Mouse (Mus musculus) kidney, adult 2 months (tissue): ENCODE results near the gene Ahdc1. TPM values are rescaled to one million over a fixed set of nuclear protein-coding genes. Genes with fewer than 3 reads are reported as not detected.

Source experiments
- DNase-seq: peaks from one replicate; pipeline ENCODE4 v3.0.0; 2021
- H3K27ac ChIP-seq: fragments of 200-500 bp; 2 replicates; pipeline ENCODE4 v1.5.1; 2012; ENCODE audit warnings: low read depth, low read length, control low read depth, inconsistent platforms; ENCODE audit not compliant: insufficient read depth
- H3K27me3 ChIP-seq: fragments of 200-500 bp; replicated peaks from 2 replicates; pipeline ENCODE4 v1.6.1; 2012; ENCODE audit warnings: mild to moderate bottlenecking, moderate library complexity, low read length, inconsistent platforms; ENCODE audit not compliant: control insufficient read depth, insufficient read depth
- H3K36me3 ChIP-seq: fragments of 200-500 bp; 2 replicates; pipeline ENCODE4 v1.6.1; 2012; ENCODE audit warnings: mild to moderate bottlenecking, moderate library complexity, low read length, inconsistent platforms; ENCODE audit not compliant: control insufficient read depth, insufficient read depth
- H3K4me1 ChIP-seq: fragments of 200-500 bp; 2 replicates; pipeline ENCODE4 v1.6.1; 2011; ENCODE audit warnings: low read length; ENCODE audit not compliant: control insufficient read depth, insufficient read depth
- H3K4me3 ChIP-seq: fragments of 200-500 bp; 2 replicates; pipeline ENCODE4 v1.5.1; 2011; ENCODE audit warnings: mild to moderate bottlenecking, low read depth, low read length, control low read depth; ENCODE audit not compliant: insufficient read depth
- CTCF ChIP-seq: fragments of 200-500 bp; conservative IDR thresholded peaks from 2 replicates; pipeline ENCODE4 v1.5.1; 2011; ENCODE audit warnings: low read depth, mild to moderate bottlenecking, control low read depth, low read length, moderate library complexity, mixed read lengths; ENCODE audit not compliant: insufficient read depth, insufficient read length
- POLR2A ChIP-seq: fragments of 200-500 bp; IDR thresholded peaks from one replicate; pipeline ENCODE4 v1.6.1; 2011; ENCODE audit warnings: low read depth, low read length, control low read depth
- WGBS: fragments of 180-500 bp; shearing (Covaris S2); methylation state at CpG from one replicate; pipeline ENCODE4 v1.1.7; 2018; 5-methylcytosine and 5-hydroxymethylcytosine counted together
- polyA plus RNA-seq: library from polyadenylated mRNA; depleted of rRNA; stranded (reverse); fragments of >200 nt; gene quantifications from 2 replicates; pipeline ENCODE4 v1.2.3, GENCODE M21; 2012; rRNA removed

Gene Ahdc1
- polyA plus RNA-seq: 22.2 and 23.3 TPM in 2 replicates

DNA sequence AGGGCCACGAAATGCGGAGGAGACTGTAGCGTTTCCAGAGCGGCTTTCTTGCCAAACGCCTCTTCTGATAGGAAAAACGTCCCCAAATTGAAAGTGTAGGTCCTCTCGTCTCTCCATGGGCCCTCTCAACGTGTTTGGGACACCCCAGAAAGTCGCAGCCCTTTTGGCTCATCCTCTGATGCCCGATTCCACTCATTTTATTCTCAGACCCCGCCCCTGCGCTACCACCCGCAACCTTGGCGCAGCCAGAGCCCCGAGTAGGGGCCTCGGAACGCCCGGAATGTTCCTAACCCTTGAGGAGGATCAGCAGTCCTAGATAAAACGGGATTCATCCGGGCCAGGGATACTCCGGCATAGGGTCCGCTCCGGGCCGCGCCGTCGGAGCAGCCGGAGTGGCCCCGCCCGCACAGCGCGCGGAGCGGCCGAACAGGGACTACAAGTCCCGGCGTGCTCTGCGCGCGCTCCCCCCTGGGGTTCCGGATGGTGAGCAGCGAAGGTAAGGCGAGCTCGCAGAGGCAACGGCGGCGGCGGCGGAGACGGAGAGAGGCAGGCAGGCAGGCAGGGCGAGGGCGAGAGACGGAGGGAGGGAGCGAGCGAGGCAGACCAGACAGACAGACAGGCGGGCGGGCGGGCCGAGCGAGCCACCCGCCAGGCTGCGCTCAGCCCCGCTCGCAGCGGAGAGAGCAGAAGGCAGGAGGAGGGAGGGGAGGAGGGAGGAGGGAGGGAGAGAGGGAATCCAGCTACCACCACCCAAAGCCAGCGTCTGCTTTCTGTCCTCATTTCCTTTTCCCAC is at the start of gene Ahdc1:
TSS of gene Ahdc1 (plus strand) at position 233 of the 793 bp plus-strand sequence.
- TF ChIP-seq CTCF (no peak), POLR2A (no peak)
- 1% methylated on average over 65 of the region's 66 CpGs for WGBS

GRCm38 (mm10) chr4:132961866-132962265 is 49.2 kb upstream of the Ahdc1 start:
- H3K27me3 ChIP-seq: no peaks in the 10 kb centered on the region
- no peaks in the 10 kb centered on the region for H3K36me3 ChIP-seq
- TF ChIP-seq CTCF (no peak), POLR2A (no peak)
- H3K4me1 ChIP-seq: peaks cover 12% of the 10 kb centered on the region
- WGBS: 94% methylated on average over 5 of the region's 5 CpGs
- no peak overlapping the region for H3K27ac ChIP-seq
- no peak for DNase-seq
- no peak overlapping the region for H3K4me3 ChIP-seq

More for the DNA sequence above, at the start of gene Ahdc1:
- H3K27me3 ChIP-seq: no peaks in the 10 kb centered on the region
- H3K4me3 ChIP-seq: peak within 1 kb of the TSS; percentile 89
- no peaks in the 10 kb centered on the region for H3K36me3 ChIP-seq
- H3K27ac ChIP-seq: peak within 1 kb of the TSS; percentile 91
- DNase-seq: peak; percentile 95
- H3K4me1 ChIP-seq: peaks cover 13% of the 10 kb centered on the region

DNA sequence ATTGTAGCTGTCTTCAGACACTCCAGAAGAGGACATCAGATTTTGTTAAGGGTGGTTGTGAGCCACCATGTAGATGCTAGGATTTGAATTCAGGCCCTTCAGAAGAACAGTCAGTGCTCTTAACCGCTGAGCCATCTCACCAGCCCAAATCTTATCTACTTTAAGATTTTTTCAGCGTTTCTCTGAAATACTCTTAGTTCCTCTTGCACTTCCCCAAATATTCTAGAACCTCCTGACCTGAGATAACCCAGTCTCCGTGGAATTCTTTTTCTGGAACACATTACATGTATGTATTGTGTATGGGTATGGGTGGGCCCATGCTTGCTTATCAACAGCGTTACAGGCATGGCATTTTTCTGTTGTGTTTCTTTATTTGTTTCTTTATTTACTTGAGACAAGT is 48.4 kb upstream of the Ahdc1 start:
- Histone ChIP-seq H3K36me3 (no peaks in the 10 kb centered on the region), H3K4me1 (peaks cover 12% of the 10 kb centered on the region), H3K27me3 (no peaks in the 10 kb centered on the region), H3K27ac (no peak overlapping the region), H3K4me3 (no peak overlapping the region)
- no peak for DNase-seq
- no peak for TF ChIP-seq POLR2A
- no peak for TF ChIP-seq CTCF
- 92% methylated on average over 4 of the region's 4 CpGs for WGBS

GRCm38 (mm10) chr4:132963436-132963835 is 47.6 kb upstream of the Ahdc1 start:
- Histone ChIP-seq H3K36me3 (no peaks in the 10 kb centered on the region), H3K27me3 (no peaks in the 10 kb centered on the region), H3K4me3 (no peak overlapping the region), H3K27ac (no peak overlapping the region), H3K4me1 (peaks cover 12% of the 10 kb centered on the region)
- DNase-seq: no peak
- TF ChIP-seq CTCF (no peak), POLR2A (no peak)
- WGBS: 37% methylated on average over 2 of the region's 2 CpGs

GRCm38 (mm10) chr4:132964064-132964463 is 47.0 kb upstream of the Ahdc1 start:
- no peak overlapping the region for H3K4me3 ChIP-seq
- H3K4me1 ChIP-seq: peaks cover 12% of the 10 kb centered on the region
- 89% methylated on average over 3 of the region's 3 CpGs for WGBS
- H3K27ac ChIP-seq: no peak overlapping the region
- no peaks in the 10 kb centered on the region for H3K27me3 ChIP-seq
- no peaks in the 10 kb centered on the region for H3K36me3 ChIP-seq
- no peak for DNase-seq
- no peak for TF ChIP-seq CTCF
- TF ChIP-seq POLR2A: no peak

DNA sequence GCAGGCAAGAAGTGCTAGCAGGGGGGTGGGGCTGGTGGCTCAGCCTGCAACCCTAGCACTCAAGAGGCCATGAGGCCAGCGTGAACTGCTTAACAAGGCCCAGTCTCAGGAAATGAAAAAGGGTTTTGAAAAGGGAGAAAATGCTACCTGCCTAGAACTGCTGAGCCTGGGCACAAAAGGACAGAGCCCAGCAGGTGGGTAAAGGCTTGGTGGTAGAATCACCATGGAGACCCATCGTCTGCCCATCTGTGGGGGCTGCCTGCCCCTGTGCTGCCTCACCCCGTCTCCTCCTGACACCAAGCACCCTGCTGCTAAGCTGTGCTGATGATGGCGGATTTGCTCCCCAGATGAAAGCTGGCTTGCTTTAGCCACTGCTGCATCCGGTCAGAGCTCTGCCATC is 46.6 kb upstream of the Ahdc1 start:
- Histone ChIP-seq H3K27ac (no peak overlapping the region), H3K27me3 (no peaks in the 10 kb centered on the region), H3K4me3 (no peak overlapping the region), H3K36me3 (no peaks in the 10 kb centered on the region), H3K4me1 (peaks cover 12% of the 10 kb centered on the region)
- DNase-seq: no peak
- 86% methylated on average over 5 of the region's 5 CpGs for WGBS
- no peak for TF ChIP-seq POLR2A
- TF ChIP-seq CTCF: no peak

DNA sequence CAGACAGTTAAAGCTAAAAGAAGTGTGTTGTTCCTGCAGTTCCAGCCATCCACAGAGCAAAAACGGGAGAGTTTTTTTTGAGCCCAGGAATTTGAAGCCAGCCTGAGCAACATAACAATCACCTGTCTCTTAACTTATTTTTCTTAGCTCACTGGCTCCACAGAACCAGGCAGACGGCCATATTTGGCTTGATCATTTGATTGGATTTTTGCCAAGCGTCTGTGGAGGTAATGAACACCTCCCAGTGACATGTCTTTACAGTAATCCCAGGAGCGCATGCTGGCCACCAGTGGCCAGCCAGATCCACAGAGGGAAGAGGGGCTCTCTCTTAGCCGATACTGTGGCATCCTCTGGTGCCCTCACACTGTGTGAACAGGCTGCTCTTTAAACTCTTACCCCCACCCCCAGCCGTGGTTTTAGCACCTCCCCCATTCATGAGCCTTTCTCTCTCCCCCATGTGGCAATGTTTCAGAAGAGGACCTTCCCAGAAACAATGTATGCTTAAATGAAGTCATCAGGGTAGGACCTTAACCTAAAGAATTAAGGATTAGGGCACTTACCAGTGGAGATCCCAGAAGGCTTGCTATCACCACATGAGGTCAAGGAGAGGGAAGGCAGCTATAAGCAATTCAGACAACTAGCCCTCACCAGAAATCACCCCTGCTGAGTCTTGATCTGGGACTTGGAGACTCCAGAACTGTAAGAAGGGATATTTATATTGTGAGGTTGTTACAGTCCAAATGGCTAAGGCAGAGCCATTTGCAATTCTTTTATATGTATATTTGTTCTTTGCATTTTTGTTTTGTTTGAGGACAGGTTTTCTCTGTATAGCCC is 42.7 kb upstream of the Ahdc1 start:
- H3K4me1 ChIP-seq: peaks cover 2% of the 10 kb centered on the region; the same call in 1 of the 2 replicates
- no peaks in the 10 kb centered on the region for H3K36me3 ChIP-seq
- 57% methylated on average over 6 of the region's 6 CpGs for WGBS
- no peak overlapping the region for H3K27ac ChIP-seq
- no peak overlapping the region for H3K4me3 ChIP-seq
- TF ChIP-seq CTCF (no peak), POLR2A (no peak)
- no peaks in the 10 kb centered on the region for H3K27me3 ChIP-seq
- DNase-seq: no peak
